Mouse (Mus musculus): ENCODE measurements around the gene Prss12. TPM values are rescaled to one million over a fixed set of nuclear protein-coding genes. Genes with fewer than 3 reads are reported as not detected.

Gene Prss12
- polyA plus RNA-seq, 1 experiment from 2014 or later: 3.1 TPM

GRCm38 (mm10) chr3:123555254-123555865 is 108.6 kb downstream of the Prss12 start:
- 88% methylated on average over 7 of the region's 7 CpGs for WGBS
- DNase-seq (ENCODE audit: low spot score) (no peak), ATAC-seq (ENCODE audit: low FRiP score, low TSS enrichment) (no peak)
- H3K27ac ChIP-seq (replicated peaks): no peak overlapping the region
- TF ChIP-seq EP300 (optimal IDR thresholded peaks at IDR 0.05): no peak
- no peak for TF ChIP-seq CTCF (IDR thresholded peaks at IDR 0.05; ENCODE audit: low read depth)
- no peak overlapping the region for H3K9ac ChIP-seq (ENCODE audit: low read length)
- no peak overlapping the region for H3K4me2 ChIP-seq (replicated peaks; ENCODE audit: low read depth)
- no peaks in the 10 kb centered on the region for H3K4me1 ChIP-seq (replicated peaks; ENCODE audit: control insufficient read depth, insufficient read depth)
- no peaks in the 10 kb centered on the region for H3K27me3 ChIP-seq (ENCODE audit: control insufficient read depth, insufficient read depth, low read length)
- no peaks in the 10 kb centered on the region for H3K36me3 ChIP-seq (ENCODE audit: control insufficient read depth, insufficient read depth, low read length)
- no peaks in the 10 kb centered on the region for H3K9me3 ChIP-seq (ENCODE audit: control insufficient read depth, low read length)
- H3K4me3 ChIP-seq (ENCODE audit: low read depth, low read length): no peak overlapping the region

Other genes with a start within 250 kb of the Prss12 start
- 19.9 and 20.7 TPM in 2 replicates for gene Synpo2, start 210.8 kb upstream of the Prss12 start, polyA plus RNA-seq (2015; fragmentation: Nextera tagmentation; extraction: Ambion mirVana)
- 53.1 and 55.6 TPM in 2 replicates for gene Sec24d, start 179.5 kb upstream of the Prss12 start, polyA plus RNA-seq (2015; fragmentation: Nextera tagmentation; extraction: Ambion mirVana)
- 10.5 and 11.3 TPM in 2 replicates for gene Mettl14, start 60.8 kb upstream of the Prss12 start, polyA plus RNA-seq (2015; fragmentation: Nextera tagmentation; extraction: Ambion mirVana)
- gene Ndst3, start 243.9 kb downstream of the Prss12 start, polyA plus RNA-seq (2015; fragmentation: Nextera tagmentation; extraction: Ambion mirVana): 0.44 and 0.69 TPM in 2 replicates